In the genomic region with DNA sequence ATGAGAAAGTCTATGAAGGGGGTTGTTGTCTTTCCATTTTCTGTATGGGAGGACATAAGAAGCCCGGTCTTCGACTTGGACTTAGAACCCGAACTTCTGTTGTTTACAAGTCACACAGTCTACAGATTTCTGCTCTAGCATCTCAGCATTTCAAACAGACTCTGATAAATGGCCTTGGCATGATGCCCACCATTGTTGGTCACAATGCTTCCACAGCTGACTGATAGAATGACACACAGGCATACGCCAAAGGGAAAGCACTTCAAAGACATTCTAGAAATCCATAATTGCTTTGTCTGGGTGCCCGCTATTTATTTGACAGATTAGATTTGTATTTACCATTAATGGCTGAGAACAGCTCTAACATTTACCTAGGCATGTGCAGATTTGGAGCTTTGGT, we compare ENCODE assay signal across 13 mouse cellular contexts.
DNase-seq lines count a peak whose midpoint lies in the region.
"Had no signal": no experiment of that assay in that cellular context is flagged by ENCODE, and none has a peak within 500 bp of the region (broad histone marks: within the 10 kb centered on the region; RNA-seq: fewer than 3 reads in every experiment).

No protein-coding gene starts in this region.

- DNase-seq in cerebellum, postnatal 10 days: peak; percentile 16 to 27
- DNase-seq in cerebellum, adult 11-12 months: no peak
- DNase-seq in kidney, postnatal 10 days: peak; percentile 37
- DNase-seq in kidney, adult 8-10 months: no peak
- peak; percentile 20 for DNase-seq in ovary, postnatal 14 days (ENCODE audit: low spot score)
- no peak for DNase-seq in ovary, postnatal 10 days (ENCODE audit: low spot score)
- DNase-seq in lung, postnatal 36 days: peak; percentile 14
- no peak for DNase-seq in embryo, embryonic 10.5 days (ENCODE audit: low spot score)
- DNase-seq: cerebellum, adult 2 months; kidney, adult 9 months; liver, embryonic 13.5 days; spleen, adult 18-20 months; thymus, postnatal 25 days had no signal

Comparison
In these comparisons a context has a peak if more than half of its experiments do, and no peak if none do; other contexts are left out.
1. DNase-seq: peak in cerebellum, postnatal 10 days (2 of 2), kidney, postnatal 10 days (single experiment), ovary, postnatal 14 days (single experiment) and lung, postnatal 36 days (single experiment); none in cerebellum, adult 11-12 months (single experiment), kidney, adult 8-10 months (0 of 2), ovary, postnatal 10 days (single experiment) and embryo, embryonic 10.5 days (single experiment).